Mouse (Mus musculus) lung, adult 2 months (tissue): ENCODE results near the gene Lgr5.

Experiments used
- CTCF ChIP-seq: fragments of 200-500 bp; IDR thresholded peaks from 2 replicates; pipeline ENCODE4 v1.5.1; 2011; ENCODE audit warnings: mild to moderate bottlenecking, low read length, control low read depth; ENCODE audit not compliant: insufficient read depth
- POLR2A ChIP-seq: fragments of 200-500 bp; IDR thresholded peaks from 2 replicates; pipeline ENCODE4 v1.6.1; 2011; ENCODE audit warnings: low read depth, mild to moderate bottlenecking, control low read depth, low read length, borderline replicate concordance; ENCODE audit errors: extremely low read depth

- TF ChIP-seq POLR2A (no peak), CTCF (no peak)
Measured at GRCm38 (mm10) chr10:115520200-115521080, 67.1 kb downstream of the Lgr5 start.
